Mouse (Mus musculus) cerebellum, adult 8-10 months (tissue): ENCODE measurements around the gene Zfp457.
"Not testable (repeated sequence)": the region's sequence is repeated elsewhere in the genome, so short reads cannot be mapped to it uniquely, and the experiment has no call there.

ENCODE experiments used
- DNase-seq: peaks from one replicate; pipeline ENCODE4 v3.0.0; 2022

The Zfp457 gene

DNA sequence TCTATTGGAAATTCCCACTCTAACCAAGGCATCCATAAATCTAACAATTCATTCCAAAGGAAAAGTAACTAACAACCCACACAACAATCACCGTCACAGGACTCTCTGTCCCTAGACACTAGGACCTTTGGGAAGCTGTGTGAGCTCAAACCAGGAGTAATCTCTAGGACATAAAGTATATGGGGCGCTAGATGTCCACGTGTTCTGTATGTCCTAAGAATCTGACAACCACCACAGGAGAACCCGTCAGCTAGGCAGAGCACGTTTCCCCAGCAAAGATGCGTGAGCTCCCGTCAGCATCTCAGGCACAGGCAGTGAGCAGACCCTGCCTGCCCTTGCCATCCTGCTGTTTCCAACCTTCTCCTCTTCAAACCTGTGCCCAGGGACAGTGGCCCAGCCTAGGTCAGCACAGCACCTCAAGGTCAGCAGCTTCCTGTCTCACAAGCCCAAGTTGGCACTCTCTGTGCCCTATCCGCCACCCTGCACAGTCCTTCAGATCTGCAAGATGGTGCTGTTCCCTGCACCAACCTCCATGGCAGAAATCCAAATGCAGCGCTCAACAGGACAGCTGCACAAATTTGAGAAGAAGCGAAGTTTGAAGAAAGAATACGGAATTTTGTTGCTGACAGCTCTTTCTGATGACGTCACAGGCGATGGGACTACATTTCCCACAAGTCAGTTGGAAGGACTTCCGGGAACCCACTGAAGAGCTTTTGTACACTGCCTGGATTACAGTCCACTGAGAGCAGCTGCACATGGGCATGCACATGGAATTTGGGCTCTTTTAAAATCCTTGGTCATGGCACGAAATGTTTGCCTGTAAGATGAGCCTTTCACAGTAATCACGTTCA, at the start of gene Zfp457:
Gene Zfp457, minus strand, starts transcription at position 664 of the 851 bp plus-strand sequence.
- peak; percentile 88 for DNase-seq

DNA sequence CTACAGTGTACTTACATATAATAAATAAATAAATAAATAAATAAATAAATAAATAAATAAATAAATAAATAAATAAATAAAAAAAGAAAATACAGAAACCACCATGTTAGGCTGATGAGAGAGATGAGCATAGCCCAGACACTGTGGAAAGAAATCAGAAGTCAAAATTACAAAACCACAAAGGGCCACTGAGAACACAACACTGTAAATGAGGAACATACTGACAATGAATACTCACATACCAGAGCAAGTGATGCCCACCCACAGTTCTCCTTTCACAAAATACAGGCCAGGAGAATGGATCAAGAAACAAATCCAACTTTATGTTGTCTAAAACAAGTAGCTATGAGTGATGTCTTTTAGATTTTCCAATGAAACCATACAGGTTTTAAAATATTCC, 45.6 kb upstream of the Zfp457 start:
- no peak for DNase-seq

GRCm38 (mm10) chr13:67343422-67343821, 37.1 kb upstream of the Zfp457 start:
- DNase-seq: no peak

- DNase-seq: no peak
These were observed 26.6 kb upstream of the Zfp457 start for GRCm38 (mm10) chr13:67332877-67333276.

DNA sequence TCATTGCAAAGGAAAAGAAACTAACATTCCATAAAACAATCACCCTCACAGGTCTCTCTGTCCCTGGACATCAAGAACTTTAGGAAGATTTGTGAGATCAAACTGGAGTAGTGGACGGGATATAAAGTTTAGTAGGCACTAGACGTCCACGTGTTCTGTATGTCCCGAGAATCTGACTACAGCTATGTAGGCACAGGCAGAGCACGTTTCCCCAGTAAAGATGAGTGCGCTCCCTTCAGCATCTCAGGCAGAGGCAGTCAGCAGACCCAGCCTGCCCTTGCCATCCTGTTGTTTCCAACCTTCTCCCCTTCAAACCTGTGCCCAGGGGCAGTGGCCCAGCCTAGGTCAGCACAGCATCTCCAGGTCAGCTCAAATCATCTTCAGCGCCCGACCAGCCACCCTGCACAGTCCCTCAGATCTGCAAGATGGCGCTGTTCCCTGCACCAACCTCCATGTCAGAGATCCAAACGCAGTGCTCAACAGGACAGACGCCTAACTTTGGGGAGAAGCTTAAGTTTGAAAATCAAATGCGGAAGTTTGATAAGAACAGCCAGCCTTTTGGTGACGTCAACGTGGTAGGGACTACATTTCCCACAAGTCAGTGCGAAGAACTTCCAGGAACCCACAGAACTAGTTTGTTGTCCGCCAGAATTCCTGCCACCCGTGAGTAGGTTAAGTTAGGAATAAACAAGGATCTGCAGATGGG, 25.9 kb upstream of the Zfp457 start, which contains the start of gene Zfp595:
Gene Zfp595, minus strand, starts transcription at position 552 of the 706 bp plus-strand sequence.
- peak; percentile 69 for DNase-seq

DNA sequence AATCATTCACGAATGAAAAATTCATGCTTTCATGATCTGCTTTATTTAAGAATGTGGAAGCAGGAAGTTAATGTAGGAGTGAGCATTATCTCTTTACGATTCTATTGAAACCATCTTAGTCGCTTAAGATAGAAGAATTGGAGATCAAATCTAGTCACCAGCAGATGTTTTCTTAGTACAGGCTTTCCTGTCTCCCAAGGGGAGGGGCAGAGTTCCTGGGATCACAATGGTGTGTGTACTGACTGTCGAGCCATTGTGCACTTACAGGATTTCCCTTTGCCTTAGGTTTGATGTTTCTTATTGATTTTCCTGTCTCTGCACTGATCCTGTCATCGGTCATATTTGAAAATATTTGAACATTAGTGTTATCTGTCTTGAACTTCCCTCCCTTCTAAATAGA, 433 bp upstream of the Zfp457 start:
- DNase-seq: no peak

GRCm38 (mm10) chr13:67278314-67278713, 28.0 kb downstream of the Zfp457 start, which contains the start of gene Zfp458:
Zfp458 (minus strand) TSS chr13:67278466.
- DNase-seq: no peak

GRCm38 (mm10) chr13:67269383-67270065, 36.8 kb downstream of the Zfp457 start:
- not testable (repeated sequence) for DNase-seq

GRCm38 (mm10) chr13:67268568-67269369, 37.5 kb downstream of the Zfp457 start:
- peak; percentile 76 for DNase-seq
